Mouse (Mus musculus): Measurements from ENCODE around the gene Arid3a. TPM values are rescaled to one million over a fixed set of nuclear protein-coding genes. Genes with fewer than 3 reads are reported as not detected.
A peak's percentile ranks its signal among the peaks of the same experiment; 100 is the strongest.
"Not testable (repeated sequence)": the region's sequence is repeated elsewhere in the genome, so short reads cannot be mapped to it uniquely, and the experiment has no call there.

Gene Arid3a
- polyA plus RNA-seq (2016; fragmentation: Nextera tagmentation; extraction: Ambion mirVana), result 6.3 and 8.3 TPM in 2 replicates

GRCm38 (mm10) chr10:79926491-79927323, at the start of gene Arid3a:
Gene Arid3a (plus strand): TSS chr10:79927043.
- Histone ChIP-seq H3K27ac (ENCODE audit: poor library complexity, severe bottlenecking) (peak within 1 kb of the TSS; percentile 98), H3K9me3 (replicated peaks) (no peaks in the 10 kb centered on the region), H3K27me3 (replicated peaks) (peaks cover 22% of the 10 kb centered on the region), H3K4me3 (peak within 1 kb of the TSS; percentile 94), H3K36me3 (peaks cover 16% of the 10 kb centered on the region), H3K4me2 (peak within 1 kb of the TSS; percentile 80), H3K9ac (peak within 1 kb of the TSS; percentile 96), H3K4me1 (replicated peaks) (peaks cover 45% of the 10 kb centered on the region)
- ATAC-seq (ENCODE audit: insufficient number of reproducible peaks, low FRiP score), result peak; percentile 84
- under 1% methylated on average over 63 of the region's 63 CpGs for WGBS

DNA sequence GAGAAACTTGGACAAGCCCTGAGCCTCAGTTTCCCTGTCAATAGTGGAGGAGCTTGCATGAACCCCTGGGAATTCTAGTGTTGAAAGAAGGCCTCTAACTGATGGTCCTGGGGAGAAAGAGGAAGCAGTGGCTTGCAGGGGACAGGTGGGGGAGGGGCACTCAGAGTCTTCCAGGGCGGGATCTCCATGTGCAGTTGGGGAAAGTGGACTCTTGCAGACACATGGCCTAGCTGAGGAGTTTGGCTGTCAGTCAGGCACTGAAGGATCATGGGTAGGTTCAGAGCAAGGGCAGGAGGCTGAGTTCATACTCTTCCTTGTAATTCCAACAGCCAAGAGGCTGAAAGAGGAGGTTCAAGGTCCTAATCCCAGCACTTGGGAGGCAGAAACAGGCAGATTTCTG, 49.7 kb upstream of the Arid3a start:
- Histone ChIP-seq H3K9me3 (replicated peaks) (no peaks in the 10 kb centered on the region), H3K4me1 (replicated peaks) (peaks cover 27% of the 10 kb centered on the region), H3K9ac (no peak overlapping the region), H3K27me3 (replicated peaks) (peaks cover 19% of the 10 kb centered on the region), H3K36me3 (no peaks in the 10 kb centered on the region), H3K4me3 (no peak overlapping the region), H3K4me2 (no peak overlapping the region), H3K27ac (ENCODE audit: poor library complexity, severe bottlenecking) (no peak overlapping the region)
- ATAC-seq (ENCODE audit: insufficient number of reproducible peaks, low FRiP score), result no peak
- WGBS, result 48% methylated on average over 1 of the region's 1 CpGs

DNA sequence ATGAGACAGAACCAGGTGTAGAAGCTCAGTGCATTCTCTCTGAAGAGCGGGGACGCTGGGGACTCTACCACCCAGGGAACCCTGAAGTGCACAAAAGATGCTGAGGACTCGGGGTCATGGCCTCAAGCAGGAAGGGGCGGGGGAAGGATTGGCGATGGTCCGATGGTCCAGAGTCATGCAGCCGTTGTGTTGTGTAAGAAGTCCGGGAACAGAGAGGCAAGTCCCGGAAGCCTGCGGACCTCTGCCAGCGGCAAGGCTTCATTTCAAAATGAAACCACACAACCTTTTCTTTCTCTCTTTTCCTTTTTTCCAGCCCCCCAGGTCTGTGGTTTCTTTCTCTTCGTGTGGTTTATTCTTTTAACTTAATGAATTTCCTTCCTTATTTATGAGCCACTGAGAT, 49.1 kb upstream of the Arid3a start:
- Histone ChIP-seq H3K36me3 (no peaks in the 10 kb centered on the region), H3K27ac (ENCODE audit: poor library complexity, severe bottlenecking) (no peak overlapping the region), H3K4me1 (replicated peaks) (peaks cover 33% of the 10 kb centered on the region), H3K27me3 (replicated peaks) (peaks cover 20% of the 10 kb centered on the region), H3K9ac (no peak overlapping the region), H3K9me3 (replicated peaks) (no peaks in the 10 kb centered on the region), H3K4me3 (no peak overlapping the region), H3K4me2 (no peak overlapping the region)
- WGBS, result 62% methylated on average over 12 of the region's 12 CpGs
- ATAC-seq (ENCODE audit: insufficient number of reproducible peaks, low FRiP score), result no peak

GRCm38 (mm10) chr10:79879527-79879926, 47.3 kb upstream of the Arid3a start:
- no peak overlapping the region for H3K27ac ChIP-seq (ENCODE audit: poor library complexity, severe bottlenecking)
- H3K9ac ChIP-seq, result peak overlapping the region; percentile 32; the same call in 1 of the 2 replicates
- peaks cover 26% of the 10 kb centered on the region for H3K27me3 ChIP-seq (replicated peaks)
- H3K4me2 ChIP-seq, result peak overlapping the region; percentile 11; the same call in 1 of the 2 replicates
- H3K4me1 ChIP-seq (replicated peaks), result peaks cover 30% of the 10 kb centered on the region
- ATAC-seq (ENCODE audit: insufficient number of reproducible peaks, low FRiP score), result no peak
- WGBS, result 32% methylated on average over 3 of the region's 3 CpGs
- no peaks in the 10 kb centered on the region for H3K36me3 ChIP-seq
- no peak overlapping the region for H3K4me3 ChIP-seq
- H3K9me3 ChIP-seq (replicated peaks), result no peaks in the 10 kb centered on the region

DNA sequence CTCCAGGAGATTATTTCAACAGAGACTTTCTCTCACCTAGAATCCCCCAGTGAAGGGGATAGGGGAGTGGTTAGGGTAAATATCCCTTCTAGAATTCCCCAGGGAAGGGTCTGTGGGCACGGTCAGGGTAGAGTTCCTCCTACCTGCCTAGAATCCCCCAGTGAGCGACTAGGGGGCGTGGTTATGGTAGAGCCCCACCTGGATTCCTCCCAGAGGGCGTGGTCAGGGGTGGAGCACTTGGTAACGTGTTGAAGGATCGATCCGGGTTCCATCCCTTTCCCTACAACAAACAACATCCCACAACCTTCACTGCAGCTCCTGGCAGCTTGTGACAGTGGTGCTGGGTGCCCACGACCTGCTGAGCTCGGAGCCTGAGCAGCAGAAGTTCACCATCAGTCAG, 46.1 kb upstream of the Arid3a start:
- H3K4me1 ChIP-seq (replicated peaks), result peaks cover 26% of the 10 kb centered on the region
- no peak for ATAC-seq (ENCODE audit: insufficient number of reproducible peaks, low FRiP score)
- H3K4me2 ChIP-seq, result no peak overlapping the region
- no peaks in the 10 kb centered on the region for H3K36me3 ChIP-seq
- H3K27me3 ChIP-seq (replicated peaks), result peaks cover 18% of the 10 kb centered on the region
- no peak overlapping the region for H3K4me3 ChIP-seq
- 13% methylated on average over 9 of the region's 9 CpGs for WGBS
- H3K9me3 ChIP-seq (replicated peaks), result no peaks in the 10 kb centered on the region
- no peak overlapping the region for H3K27ac ChIP-seq (ENCODE audit: poor library complexity, severe bottlenecking)
- no peak overlapping the region for H3K9ac ChIP-seq

DNA sequence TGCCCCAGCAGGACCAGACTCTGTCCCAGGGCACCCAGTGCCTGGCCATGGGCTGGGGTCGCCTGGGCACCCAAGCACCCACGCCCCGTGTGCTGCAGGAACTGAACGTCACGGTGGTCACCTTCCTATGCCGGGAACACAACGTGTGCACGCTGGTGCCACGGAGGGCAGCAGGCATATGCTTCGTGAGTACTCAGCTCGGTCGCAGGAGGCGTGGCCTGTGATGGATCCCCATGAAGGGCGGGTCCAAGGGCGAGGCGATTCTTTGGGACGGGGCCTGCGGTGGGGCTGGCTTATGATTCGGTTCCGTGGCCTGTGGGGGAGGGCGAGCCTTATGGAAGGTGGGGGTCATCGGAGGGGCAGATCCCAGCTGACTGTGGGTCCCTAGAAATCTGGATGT, 44.9 kb upstream of the Arid3a start:
- peak overlapping the region; percentile 20 for H3K4me3 ChIP-seq
- 10% methylated on average over 22 of the region's 22 CpGs for WGBS
- H3K4me2 ChIP-seq, result peak overlapping the region; percentile 65
- peaks cover 26% of the 10 kb centered on the region for H3K4me1 ChIP-seq (replicated peaks)
- H3K36me3 ChIP-seq, result no peaks in the 10 kb centered on the region
- H3K9ac ChIP-seq, result peak overlapping the region; percentile 58
- H3K27me3 ChIP-seq (replicated peaks), result peaks cover 18% of the 10 kb centered on the region
- ATAC-seq (ENCODE audit: insufficient number of reproducible peaks, low FRiP score), result no peak
- H3K9me3 ChIP-seq (replicated peaks), result no peaks in the 10 kb centered on the region
- H3K27ac ChIP-seq (ENCODE audit: poor library complexity, severe bottlenecking), result no peak overlapping the region

DNA sequence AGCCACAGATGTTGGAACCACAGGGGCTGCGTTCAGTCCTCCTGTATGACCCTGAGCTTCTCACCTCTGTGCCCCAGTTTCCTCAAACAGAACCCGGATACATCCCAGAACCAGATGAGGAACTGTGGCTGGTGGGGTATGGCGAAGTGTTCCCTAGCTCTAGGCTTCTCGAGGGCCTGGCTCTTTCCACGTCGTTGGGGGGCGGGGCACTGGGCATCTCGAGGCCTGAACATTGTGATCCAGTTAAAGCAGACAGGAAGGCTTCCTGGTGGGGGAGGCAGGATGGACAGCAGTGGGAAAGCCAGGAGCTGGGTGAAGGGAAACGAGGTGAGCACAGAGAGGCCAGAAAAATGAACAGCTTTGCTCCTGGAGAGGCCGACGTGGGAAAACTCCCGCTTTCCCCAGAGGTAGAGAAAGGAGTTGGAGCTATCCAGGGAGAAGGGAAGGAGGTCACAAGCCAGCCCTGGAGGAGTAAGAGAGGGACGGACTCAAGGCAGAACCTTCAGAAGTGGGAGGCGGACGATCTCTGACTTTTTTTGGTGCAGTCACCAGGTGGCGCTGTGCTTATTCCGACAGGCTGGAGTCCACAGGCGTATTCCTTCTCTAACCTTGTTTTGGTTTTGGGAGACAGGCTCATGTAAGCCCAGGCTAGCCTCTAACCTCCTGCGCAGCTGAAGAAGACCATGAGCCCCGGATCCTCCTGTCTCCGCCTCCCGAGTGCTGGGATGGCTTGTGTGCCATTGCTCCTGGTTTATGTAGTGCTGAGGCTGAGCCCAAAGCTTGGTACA, 43.4 kb upstream of the Arid3a start:
- no peak for ATAC-seq (ENCODE audit: insufficient number of reproducible peaks, low FRiP score)
- Histone ChIP-seq H3K4me1 (replicated peaks) (peaks cover 26% of the 10 kb centered on the region), H3K9ac (0 out of 2 replicates have a peak overlapping the region, but pooled peaks have one; percentile 21), H3K27ac (ENCODE audit: poor library complexity, severe bottlenecking) (no peak overlapping the region), H3K36me3 (no peaks in the 10 kb centered on the region), H3K4me3 (no peak overlapping the region), H3K9me3 (replicated peaks) (no peaks in the 10 kb centered on the region), H3K4me2 (peak overlapping the region; percentile 37; the same call in 1 of the 2 replicates), H3K27me3 (replicated peaks) (peaks cover 24% of the 10 kb centered on the region)
- WGBS, result 16% methylated on average over 22 of the region's 22 CpGs

DNA sequence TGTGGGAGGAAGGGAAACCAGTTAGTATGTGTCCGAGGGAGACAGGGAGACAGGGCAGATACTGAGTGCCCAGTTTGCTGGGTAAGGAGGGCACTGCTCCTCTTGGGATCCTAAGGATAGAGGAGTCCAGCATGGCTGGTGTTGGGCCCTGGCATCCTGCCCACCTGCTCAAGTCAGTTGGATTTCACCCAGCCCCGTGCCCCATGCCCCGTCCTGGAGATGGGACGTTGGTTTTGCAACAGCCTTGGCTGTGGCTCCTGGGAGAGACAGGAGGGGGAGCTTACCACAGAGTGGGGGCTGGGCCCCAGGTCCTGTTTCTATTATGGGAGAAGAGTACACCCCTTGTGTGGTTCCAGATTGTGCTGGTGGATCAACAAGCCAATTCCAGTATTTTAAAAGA, 42.4 kb upstream of the Arid3a start:
- WGBS, result 61% methylated on average over 4 of the region's 4 CpGs
- no peaks in the 10 kb centered on the region for H3K36me3 ChIP-seq
- H3K27ac ChIP-seq (ENCODE audit: poor library complexity, severe bottlenecking), result no peak overlapping the region
- no peak overlapping the region for H3K9ac ChIP-seq
- H3K4me1 ChIP-seq (replicated peaks), result peaks cover 23% of the 10 kb centered on the region
- no peak for ATAC-seq (ENCODE audit: insufficient number of reproducible peaks, low FRiP score)
- H3K9me3 ChIP-seq (replicated peaks), result no peaks in the 10 kb centered on the region
- H3K4me3 ChIP-seq, result no peak overlapping the region
- H3K27me3 ChIP-seq (replicated peaks), result peaks cover 21% of the 10 kb centered on the region
- no peak overlapping the region for H3K4me2 ChIP-seq

DNA sequence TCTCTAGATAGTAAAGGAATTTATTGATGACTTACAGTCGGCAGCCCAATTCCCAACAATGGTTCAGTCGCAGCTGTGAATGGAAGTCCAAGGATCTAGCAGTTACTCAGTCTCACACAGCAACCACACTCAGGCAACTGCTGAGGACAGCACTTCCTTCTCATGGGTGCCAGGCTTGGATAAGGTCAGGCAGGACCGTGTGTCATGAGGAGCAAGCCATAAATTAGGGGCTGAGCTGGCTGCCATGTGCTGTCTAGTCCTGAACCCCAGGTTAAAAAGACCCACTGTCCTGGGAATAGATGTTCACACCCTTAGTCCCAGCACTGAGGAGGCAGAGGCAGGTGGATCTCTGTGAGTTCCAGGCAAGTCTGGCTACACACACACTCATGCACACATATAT, 41.9 kb upstream of the Arid3a start:
- H3K27ac ChIP-seq (ENCODE audit: poor library complexity, severe bottlenecking); H3K4me3 ChIP-seq; H3K4me2 ChIP-seq; H3K9me3 ChIP-seq (replicated peaks); H3K36me3 ChIP-seq; ATAC-seq (ENCODE audit: insufficient number of reproducible peaks, low FRiP score); H3K9ac ChIP-seq: not testable (repeated sequence)
- Histone ChIP-seq H3K27me3 (replicated peaks) (peaks cover 21% of the 10 kb centered on the region), H3K4me1 (replicated peaks) (peaks cover 18% of the 10 kb centered on the region)
- WGBS, result 69% methylated on average over 3 of the region's 3 CpGs

DNA sequence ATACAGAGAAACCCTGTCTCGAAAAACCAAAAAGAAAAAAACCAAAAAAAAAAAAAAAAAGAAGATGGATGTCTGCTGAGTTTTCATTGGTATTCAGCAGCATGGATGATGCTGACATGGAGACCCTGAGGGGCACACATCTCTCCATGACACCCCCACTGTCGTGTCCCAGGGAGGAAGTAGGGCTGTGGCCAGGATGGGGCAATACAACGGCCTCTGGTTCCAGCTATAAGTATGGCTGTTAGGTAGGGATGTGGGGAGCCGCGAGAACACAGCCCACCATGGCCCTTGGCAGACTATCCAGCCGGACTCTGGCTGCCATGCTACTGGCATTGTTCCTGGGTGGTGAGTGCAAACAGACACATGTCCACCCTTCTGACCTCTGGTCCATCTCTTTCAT, 40.8 kb upstream of the Arid3a start, which contains the start of gene Elane:
TSS of gene Elane (plus strand) at position 194 of the 400 bp plus-strand sequence.
- no peak within 1 kb of the TSS for H3K4me2 ChIP-seq
- no peak within 1 kb of the TSS for H3K4me3 ChIP-seq
- H3K4me1 ChIP-seq (replicated peaks), result peaks cover 18% of the 10 kb centered on the region
- H3K27ac ChIP-seq (ENCODE audit: poor library complexity, severe bottlenecking), result no peak within 1 kb of the TSS
- no peaks in the 10 kb centered on the region for H3K36me3 ChIP-seq
- peaks cover 24% of the 10 kb centered on the region for H3K27me3 ChIP-seq (replicated peaks)
- no peak within 1 kb of the TSS for H3K9ac ChIP-seq
- H3K9me3 ChIP-seq (replicated peaks), result no peaks in the 10 kb centered on the region
- 79% methylated on average over 6 of the region's 6 CpGs for WGBS
- no peak for ATAC-seq (ENCODE audit: insufficient number of reproducible peaks, low FRiP score)

GRCm38 (mm10) chr10:79886611-79887010, 40.2 kb upstream of the Arid3a start:
- ATAC-seq (ENCODE audit: insufficient number of reproducible peaks, low FRiP score), result no peak
- Histone ChIP-seq H3K4me2 (no peak overlapping the region), H3K27ac (ENCODE audit: poor library complexity, severe bottlenecking) (no peak overlapping the region), H3K36me3 (no peaks in the 10 kb centered on the region), H3K27me3 (replicated peaks) (peaks cover 30% of the 10 kb centered on the region), H3K9me3 (replicated peaks) (no peaks in the 10 kb centered on the region), H3K9ac (no peak overlapping the region), H3K4me3 (no peak overlapping the region), H3K4me1 (replicated peaks) (peaks cover 17% of the 10 kb centered on the region)
- 82% methylated on average over 8 of the region's 8 CpGs for WGBS
